Mouse (Mus musculus) thymus, adult 2 months (tissue): ENCODE measurements around the gene Cnot6. TPM values are rescaled to one million over a fixed set of nuclear protein-coding genes. Genes with fewer than 3 reads are reported as not detected.

Source experiments
- DNase-seq: peaks from one replicate; pipeline ENCODE4 v3.0.0; 2021
- H3K27ac ChIP-seq: fragments of 200-500 bp; 2 replicates; pipeline ENCODE4 v1.5.1; 2012; ENCODE audit warnings: low read length, control low read depth; ENCODE audit not compliant: control insufficient read depth, insufficient read depth
- H3K27me3 ChIP-seq: fragments of 200-500 bp; 2 replicates; pipeline ENCODE4 v1.6.1; 2012; ENCODE audit warnings: mild to moderate bottlenecking, low read length, moderate library complexity, mixed read lengths; ENCODE audit not compliant: control insufficient read depth, insufficient read depth
- H3K36me3 ChIP-seq: fragments of 200-500 bp; 2 replicates; pipeline ENCODE4 v1.6.1; 2012; ENCODE audit warnings: mild to moderate bottlenecking, low read length, moderate library complexity; ENCODE audit not compliant: control insufficient read depth, insufficient read depth
- H3K4me1 ChIP-seq: fragments of 200-500 bp; replicated peaks from 2 replicates; pipeline ENCODE4 v1.6.1; 2012; ENCODE audit warnings: low read length; ENCODE audit not compliant: control insufficient read depth, insufficient read depth
- H3K4me3 ChIP-seq: fragments of 200-500 bp; 2 replicates; pipeline ENCODE4 v1.5.1; 2012; ENCODE audit warnings: mild to moderate bottlenecking, low read length, control low read depth, moderate library complexity; ENCODE audit not compliant: control insufficient read depth, insufficient read depth
- CTCF ChIP-seq: fragments of 200-500 bp; IDR thresholded peaks from 2 replicates; pipeline ENCODE4 v1.5.1; 2012; ENCODE audit warnings: mild to moderate bottlenecking, control low read depth, low read length, moderate library complexity, borderline replicate concordance; ENCODE audit not compliant: control insufficient read depth, poor library complexity, insufficient read depth; ENCODE audit errors: extremely low read depth
- POLR2A ChIP-seq: fragments of 200-500 bp; IDR thresholded peaks from 2 replicates; pipeline ENCODE4 v1.6.1; 2012; ENCODE audit warnings: mild to moderate bottlenecking, low read length, control low read depth, moderate library complexity; ENCODE audit not compliant: control insufficient read depth, poor library complexity, insufficient read depth; ENCODE audit errors: extremely low read depth
- WGBS: fragments of 180-500 bp; shearing (Covaris S2); methylation state at CpG from one replicate; pipeline ENCODE4 v1.1.7; 2018; 5-methylcytosine and 5-hydroxymethylcytosine counted together
- polyA plus RNA-seq: library from polyadenylated mRNA; depleted of rRNA; stranded (reverse); fragments of >200 nt; gene quantifications from 2 replicates; pipeline ENCODE4 v1.2.3, GENCODE M21; 2012

Gene Cnot6
- polyA plus RNA-seq, 1 experiment: 40.3 TPM

DNA sequence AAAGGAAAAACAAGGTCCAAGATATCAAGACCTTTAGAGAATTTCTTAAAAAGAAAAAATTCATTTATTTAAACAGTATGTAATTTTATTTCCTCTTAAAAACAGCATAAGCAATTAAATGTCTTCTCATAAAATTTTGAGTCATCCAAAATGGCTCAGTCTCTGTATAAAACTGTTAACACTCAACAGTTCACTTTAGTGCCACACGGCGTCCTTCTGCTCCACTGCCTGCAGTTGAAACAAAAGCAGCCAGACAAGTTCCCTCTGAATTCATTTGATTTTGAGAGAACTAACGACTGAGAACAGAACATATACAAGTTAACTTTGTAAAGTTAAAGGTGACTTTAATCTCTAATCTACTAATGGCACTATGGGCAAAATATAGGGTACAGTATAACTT lies 39.1 kb downstream of the Cnot6 start:
- peaks cover 68% of the 10 kb centered on the region for H3K36me3 ChIP-seq
- no peak for DNase-seq
- no peak overlapping the region for H3K27ac ChIP-seq
- no peak overlapping the region for H3K4me3 ChIP-seq
- H3K4me1 ChIP-seq: no peaks in the 10 kb centered on the region
- WGBS: 94% methylated on average over 3 of the region's 3 CpGs
- TF ChIP-seq POLR2A (no peak), CTCF (no peak)
- no peaks in the 10 kb centered on the region for H3K27me3 ChIP-seq

GRCm38 (mm10) chr11:49665462-49665861 lies 47.1 kb downstream of the Cnot6 start:
- Histone ChIP-seq H3K4me3 (no peak overlapping the region), H3K27me3 (no peaks in the 10 kb centered on the region), H3K36me3 (peaks cover 7% of the 10 kb centered on the region), H3K27ac (no peak overlapping the region), H3K4me1 (peaks cover 4% of the 10 kb centered on the region; the same call in 1 of the 2 replicates)
- TF ChIP-seq POLR2A (no peak), CTCF (no peak)
- WGBS: 85% methylated on average over 4 of the region's 4 CpGs
- no peak for DNase-seq

- DNase-seq: no peak
- H3K27ac ChIP-seq: no peak overlapping the region
- H3K4me3 ChIP-seq: no peak overlapping the region
- 59% methylated on average over 12 of the region's 12 CpGs for WGBS
- H3K36me3 ChIP-seq: peaks cover 7% of the 10 kb centered on the region
- H3K27me3 ChIP-seq: no peaks in the 10 kb centered on the region
- TF ChIP-seq POLR2A (no peak), CTCF (no peak)
- peaks cover 5% of the 10 kb centered on the region for H3K4me1 ChIP-seq
Observed at GRCm38 (mm10) chr11:49664262-49665140, 48.0 kb downstream of the Cnot6 start.

DNA sequence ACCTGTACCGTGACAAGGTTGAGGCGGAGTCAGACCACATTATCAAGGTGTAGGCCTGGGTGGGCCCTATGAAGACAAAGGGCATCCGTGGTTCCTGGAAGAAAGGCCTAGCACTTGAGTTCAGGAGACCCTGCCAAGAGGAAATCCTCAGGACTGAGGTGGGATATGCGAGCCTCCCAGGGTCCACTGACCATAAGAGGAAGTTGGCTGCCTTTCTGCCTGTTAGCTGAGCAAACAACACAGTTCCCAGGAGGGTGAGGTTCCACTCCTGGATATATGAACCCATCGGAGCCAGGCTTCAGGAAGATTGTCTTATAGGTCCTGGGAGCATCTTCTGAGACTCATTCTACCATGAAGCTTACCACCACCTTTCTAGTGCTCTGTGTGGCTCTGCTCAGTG lies 49.2 kb downstream of the Cnot6 start, which contains the start of gene Scgb3a1:
Scgb3a1 (plus strand) TSS at position 301 of the 400 bp plus-strand sequence.
- no peak for DNase-seq
- Histone ChIP-seq H3K27ac (no peak within 1 kb of the TSS), H3K36me3 (no peaks in the 10 kb centered on the region; the same call in 1 of the 2 replicates), H3K4me1 (peaks cover 16% of the 10 kb centered on the region), H3K4me3 (no peak within 1 kb of the TSS), H3K27me3 (no peaks in the 10 kb centered on the region)
- TF ChIP-seq CTCF (no peak), POLR2A (no peak)
- 78% methylated on average over 5 of the region's 5 CpGs for WGBS

- Histone ChIP-seq H3K36me3 (no peaks in the 10 kb centered on the region), H3K27me3 (no peaks in the 10 kb centered on the region), H3K4me3 (no peak overlapping the region), H3K4me1 (peaks cover 16% of the 10 kb centered on the region), H3K27ac (no peak overlapping the region)
- no peak for TF ChIP-seq POLR2A
- no peak for TF ChIP-seq CTCF
- WGBS: 78% methylated on average over 15 of the region's 15 CpGs
- no peak for DNase-seq
Observed at GRCm38 (mm10) chr11:49662292-49662780, 50.2 kb downstream of the Cnot6 start.

DNA sequence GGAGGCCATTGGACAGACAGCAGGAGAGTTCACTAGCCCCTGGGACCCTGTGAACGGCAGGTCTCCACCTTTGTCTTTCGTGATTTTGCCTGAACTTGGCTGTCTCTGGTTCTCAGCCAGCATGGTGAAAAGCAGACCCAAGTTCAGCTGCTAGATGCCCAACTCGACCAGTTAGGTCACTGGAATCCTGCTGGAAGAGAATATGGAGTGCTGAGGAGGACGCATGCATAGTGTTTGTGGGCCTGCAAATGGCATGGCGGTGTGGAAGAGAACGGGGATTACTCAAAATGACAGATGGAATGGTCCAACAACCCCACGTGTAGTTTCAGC lies 53.1 kb downstream of the Cnot6 start:
- 89% methylated on average over 7 of the region's 7 CpGs for WGBS
- no peak for DNase-seq
- no peak overlapping the region for H3K4me3 ChIP-seq
- no peaks in the 10 kb centered on the region for H3K36me3 ChIP-seq
- H3K27ac ChIP-seq: no peak overlapping the region
- no peak for TF ChIP-seq CTCF
- no peak for TF ChIP-seq POLR2A
- no peaks in the 10 kb centered on the region for H3K27me3 ChIP-seq
- H3K4me1 ChIP-seq: peaks cover 11% of the 10 kb centered on the region
